Mouse (Mus musculus): ENCODE measurements around the gene Rbm43. TPM values are rescaled to one million over a fixed set of nuclear protein-coding genes. Genes with fewer than 3 reads are reported as not detected.
A peak's percentile ranks its signal among the peaks of the same experiment; 100 is the strongest.

Gene Rbm43
- 10.4 and 10.7 TPM in 2 replicates for polyA plus RNA-seq (2016; fragmentation: Nextera tagmentation; extraction: Ambion mirVana)

- H3K27ac ChIP-seq: peak within 1 kb of the TSS; percentile 94
- DNase-seq (ENCODE audit: low spot score): peak; percentile 86
- H3K4me3 ChIP-seq: peak within 1 kb of the TSS; percentile 79
- 1% methylated on average over 48 of the region's 48 CpGs for WGBS
- H3K4me1 ChIP-seq: peaks cover 9% of the 10 kb centered on the region; the same call in 1 of the 2 replicates
- H3K36me3 ChIP-seq: peaks cover 9% of the 10 kb centered on the region; the same call in 1 of the 2 replicates
- H3K27me3 ChIP-seq (ENCODE audit: insufficient read depth, poor library complexity, severe bottlenecking): peaks cover 6% of the 10 kb centered on the region; the same call in 1 of the 2 replicates
- no peaks in the 10 kb centered on the region for H3K9me3 ChIP-seq
These were observed at the start of gene Rbm43 for GRCm38 (mm10) chr2:51934574-51935334. TSS of gene Rbm43 (minus strand) at chr2:51935163.

DNA sequence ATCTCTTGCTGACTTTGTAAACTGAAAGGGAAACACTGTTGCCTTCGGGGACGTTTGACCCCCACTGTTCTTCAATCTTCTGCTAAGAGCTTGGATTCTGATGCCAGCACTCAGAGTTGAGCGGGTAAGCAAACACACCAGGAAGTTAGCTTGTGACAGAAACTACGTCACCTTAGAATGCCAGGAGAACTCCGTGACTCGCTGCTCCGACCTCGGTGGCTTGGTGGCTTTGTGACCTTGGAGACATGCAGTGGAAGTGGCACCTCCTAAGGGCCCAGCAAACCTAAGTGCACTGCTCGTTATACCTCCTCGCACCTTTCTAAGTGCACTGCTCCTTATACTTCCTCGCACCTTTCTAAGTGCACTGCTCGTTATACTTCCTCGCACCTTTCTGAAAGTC lies 47.3 kb upstream of the Rbm43 start:
- Histone ChIP-seq H3K27me3 (ENCODE audit: insufficient read depth, poor library complexity, severe bottlenecking) (no peaks in the 10 kb centered on the region), H3K36me3 (no peaks in the 10 kb centered on the region), H3K9me3 (no peaks in the 10 kb centered on the region), H3K4me1 (peaks cover 6% of the 10 kb centered on the region; the same call in 1 of the 2 replicates), H3K27ac (peak overlapping the region; percentile 49), H3K4me3 (no peak overlapping the region)
- 49% methylated on average over 13 of the region's 13 CpGs for WGBS
- no peak for DNase-seq (ENCODE audit: low spot score)

DNA sequence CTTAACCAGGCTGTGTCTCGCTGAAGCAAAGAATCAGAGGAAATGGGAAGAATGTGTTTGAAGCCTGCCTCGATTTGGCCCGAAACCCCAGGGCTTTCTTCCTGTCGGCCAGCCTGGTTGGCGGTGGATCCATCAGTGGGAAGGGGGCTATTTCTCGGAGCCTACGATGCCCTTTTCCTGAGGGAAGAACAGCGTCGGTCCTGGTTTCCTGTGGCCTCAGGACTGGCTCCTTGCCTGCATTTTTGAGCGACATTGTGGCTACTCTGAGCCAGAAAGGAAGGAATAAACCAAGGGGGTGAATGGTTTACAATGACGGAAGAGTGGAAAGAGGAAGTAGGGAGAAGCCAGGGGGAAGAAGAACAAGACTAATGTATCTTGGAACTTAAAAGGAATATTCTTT lies 46.7 kb upstream of the Rbm43 start:
- no peaks in the 10 kb centered on the region for H3K36me3 ChIP-seq
- DNase-seq (ENCODE audit: low spot score): no peak
- H3K27me3 ChIP-seq (ENCODE audit: insufficient read depth, poor library complexity, severe bottlenecking): no peaks in the 10 kb centered on the region
- peaks cover 6% of the 10 kb centered on the region; the same call in 1 of the 2 replicates for H3K4me1 ChIP-seq
- no peak overlapping the region for H3K4me3 ChIP-seq
- peak overlapping the region; percentile 49; the same call in 1 of the 2 replicates for H3K27ac ChIP-seq
- 48% methylated on average over 11 of the region's 11 CpGs for WGBS
- H3K9me3 ChIP-seq: no peaks in the 10 kb centered on the region

DNA sequence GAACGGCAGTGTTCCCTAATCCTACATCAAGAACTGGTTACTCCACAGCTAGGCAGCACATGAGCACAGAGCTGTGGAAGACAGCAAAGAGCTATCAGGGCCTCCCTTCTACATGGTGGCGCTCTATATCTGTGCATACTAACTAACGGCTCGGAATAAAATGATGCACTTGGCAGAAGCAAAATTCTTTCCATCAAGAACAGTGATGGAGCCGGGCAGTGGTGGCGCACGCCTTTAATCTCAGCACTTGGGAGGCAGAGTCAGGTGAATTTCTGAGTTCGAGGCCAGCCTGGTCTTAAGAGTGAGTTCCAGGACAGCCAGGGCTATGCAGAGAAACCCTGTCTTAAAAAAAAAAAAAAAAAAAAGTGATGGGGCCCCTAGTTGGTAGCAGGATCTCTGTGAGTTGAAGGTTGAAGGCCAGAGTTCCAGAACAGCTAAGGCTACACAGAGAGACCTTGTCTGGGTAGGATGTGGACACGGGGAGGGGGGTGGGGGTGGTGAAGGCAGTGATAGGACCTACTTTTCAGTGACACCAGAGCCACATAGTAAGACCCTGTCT lies 38.5 kb upstream of the Rbm43 start, which contains the start of gene Nmi:
Gene Nmi (minus strand): TSS at position 85 of the 559 bp plus-strand sequence.
- peak within 1 kb of the TSS; percentile 64 for H3K4me3 ChIP-seq
- H3K27ac ChIP-seq: peak within 1 kb of the TSS; percentile 92
- H3K4me1 ChIP-seq: no peaks in the 10 kb centered on the region
- H3K9me3 ChIP-seq: no peaks in the 10 kb centered on the region
- DNase-seq (ENCODE audit: low spot score): no peak
- 74% methylated on average over 9 of the region's 9 CpGs for WGBS
- no peaks in the 10 kb centered on the region for H3K36me3 ChIP-seq
- H3K27me3 ChIP-seq (ENCODE audit: insufficient read depth, poor library complexity, severe bottlenecking): no peaks in the 10 kb centered on the region

DNA sequence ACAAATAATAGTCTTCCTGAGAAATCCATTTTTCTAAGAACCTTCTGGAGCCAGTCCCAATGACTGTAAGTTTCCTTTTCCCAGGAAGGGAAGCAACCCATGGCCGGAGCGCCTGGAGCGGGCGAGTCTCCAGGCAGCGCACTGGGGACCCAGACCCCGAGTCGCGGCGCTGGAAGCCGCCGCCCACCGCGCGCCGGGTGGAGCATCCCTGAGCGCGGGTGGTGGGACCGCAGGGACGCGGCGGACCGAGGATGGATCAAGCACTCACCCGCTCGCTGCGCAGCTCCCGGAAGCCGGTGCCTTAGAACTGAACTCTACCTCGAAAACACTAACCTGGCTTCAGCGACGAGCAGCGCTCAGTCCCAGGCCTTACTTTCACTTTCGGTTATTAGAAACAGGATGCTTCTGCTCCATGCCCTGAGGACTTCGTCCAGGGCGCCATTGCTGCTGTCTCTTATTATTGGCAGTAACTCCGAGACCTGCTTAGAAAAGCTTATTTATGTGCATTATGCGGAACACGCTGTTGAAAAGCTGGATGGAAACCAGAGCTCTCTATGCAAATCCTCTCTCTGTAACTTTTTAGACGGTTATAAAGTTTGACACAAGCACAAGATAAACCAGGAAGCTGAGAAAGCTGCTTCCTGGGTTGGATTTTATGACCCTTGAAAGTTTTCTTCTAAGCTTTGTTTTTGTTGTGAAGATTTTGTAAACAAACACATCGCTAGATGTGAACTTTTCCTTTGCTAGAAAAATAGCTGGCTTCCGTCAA lies 37.9 kb upstream of the Rbm43 start:
- no peaks in the 10 kb centered on the region for H3K27me3 ChIP-seq (ENCODE audit: insufficient read depth, poor library complexity, severe bottlenecking)
- peak overlapping the region; percentile 64 for H3K4me3 ChIP-seq
- DNase-seq (ENCODE audit: low spot score): peak; percentile 85
- WGBS: 3% methylated on average over 40 of the region's 40 CpGs
- peak overlapping the region; percentile 92 for H3K27ac ChIP-seq
- no peaks in the 10 kb centered on the region for H3K4me1 ChIP-seq
- no peaks in the 10 kb centered on the region for H3K9me3 ChIP-seq
- H3K36me3 ChIP-seq: no peaks in the 10 kb centered on the region

DNA sequence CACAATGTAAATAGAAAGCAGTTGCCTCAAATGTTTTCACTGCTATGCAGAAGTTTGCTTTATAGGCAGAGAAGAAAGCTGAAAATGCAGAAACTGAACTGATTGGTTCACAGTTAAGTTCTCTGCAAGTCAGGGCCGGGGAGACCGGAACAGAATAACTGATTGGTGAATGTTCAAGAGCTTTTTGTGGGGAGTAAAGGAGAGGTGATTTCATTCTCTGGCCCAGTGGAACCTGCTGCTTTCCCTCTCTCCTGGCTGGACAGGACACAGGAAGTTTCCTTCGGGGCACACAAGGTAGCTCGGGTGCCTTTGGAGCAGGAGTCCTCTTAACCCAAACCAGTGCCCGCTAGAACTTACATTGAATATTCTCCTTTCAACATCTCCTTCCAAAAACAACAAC lies 37.2 kb upstream of the Rbm43 start:
- WGBS: 59% methylated on average over 5 of the region's 5 CpGs
- no peaks in the 10 kb centered on the region for H3K27me3 ChIP-seq (ENCODE audit: insufficient read depth, poor library complexity, severe bottlenecking)
- H3K4me3 ChIP-seq: peak overlapping the region; percentile 64
- DNase-seq (ENCODE audit: low spot score): no peak
- no peaks in the 10 kb centered on the region for H3K9me3 ChIP-seq
- H3K27ac ChIP-seq: 0 out of 2 replicates have a peak overlapping the region, but pooled peaks have one; percentile 92
- no peaks in the 10 kb centered on the region for H3K36me3 ChIP-seq
- no peaks in the 10 kb centered on the region for H3K4me1 ChIP-seq

GRCm38 (mm10) chr2:51970897-51971296 lies 35.9 kb upstream of the Rbm43 start:
- no peaks in the 10 kb centered on the region for H3K4me1 ChIP-seq
- no peak overlapping the region for H3K4me3 ChIP-seq
- no peaks in the 10 kb centered on the region for H3K27me3 ChIP-seq (ENCODE audit: insufficient read depth, poor library complexity, severe bottlenecking)
- no peaks in the 10 kb centered on the region for H3K9me3 ChIP-seq
- DNase-seq (ENCODE audit: low spot score): no peak
- no peak overlapping the region for H3K27ac ChIP-seq
- H3K36me3 ChIP-seq: no peaks in the 10 kb centered on the region
- 93% methylated on average over 4 of the region's 4 CpGs for WGBS

GRCm38 (mm10) chr2:51967288-51967687 lies 32.3 kb upstream of the Rbm43 start:
- Histone ChIP-seq H3K27ac (no peak overlapping the region), H3K27me3 (ENCODE audit: insufficient read depth, poor library complexity, severe bottlenecking) (no peaks in the 10 kb centered on the region), H3K4me1 (no peaks in the 10 kb centered on the region), H3K9me3 (no peaks in the 10 kb centered on the region), H3K4me3 (no peak overlapping the region), H3K36me3 (no peaks in the 10 kb centered on the region)
- no peak for DNase-seq (ENCODE audit: low spot score)
- WGBS: 74% methylated on average over 3 of the region's 3 CpGs

GRCm38 (mm10) chr2:51953648-51954204 lies 18.8 kb upstream of the Rbm43 start:
- Histone ChIP-seq H3K27me3 (ENCODE audit: insufficient read depth, poor library complexity, severe bottlenecking) (no peaks in the 10 kb centered on the region), H3K9me3 (no peaks in the 10 kb centered on the region), H3K36me3 (no peaks in the 10 kb centered on the region), H3K27ac (no peak overlapping the region), H3K4me1 (no peaks in the 10 kb centered on the region), H3K4me3 (no peak overlapping the region)
- WGBS: 82% methylated on average over 7 of the region's 7 CpGs
- DNase-seq (ENCODE audit: low spot score): no peak

DNA sequence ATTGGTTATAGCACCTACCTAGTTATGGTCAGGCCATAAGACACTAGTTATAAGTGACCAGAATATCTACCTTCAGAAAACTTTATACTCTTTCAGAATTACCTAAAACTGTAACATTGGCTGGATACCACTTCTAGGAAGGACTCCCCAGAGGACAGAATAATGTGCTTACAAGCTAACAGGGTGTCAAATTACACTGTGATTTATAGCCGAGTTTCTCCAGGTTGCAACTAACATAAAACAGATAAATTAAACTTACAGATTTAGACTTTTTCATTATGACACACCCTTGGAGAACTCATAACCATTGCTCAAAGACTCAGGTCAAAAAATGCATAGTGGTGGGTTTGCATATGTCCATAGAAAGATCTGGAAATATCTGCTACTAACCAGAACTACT lies 15.9 kb upstream of the Rbm43 start:
- 31% methylated on average over 1 of the region's 1 CpGs for WGBS
- no peak for DNase-seq (ENCODE audit: low spot score)
- no peaks in the 10 kb centered on the region for H3K27me3 ChIP-seq (ENCODE audit: insufficient read depth, poor library complexity, severe bottlenecking)
- no peaks in the 10 kb centered on the region for H3K9me3 ChIP-seq
- no peak overlapping the region for H3K27ac ChIP-seq
- H3K4me1 ChIP-seq: no peaks in the 10 kb centered on the region
- no peaks in the 10 kb centered on the region for H3K36me3 ChIP-seq
- no peak overlapping the region for H3K4me3 ChIP-seq

- Histone ChIP-seq H3K36me3 (no peaks in the 10 kb centered on the region), H3K9me3 (no peaks in the 10 kb centered on the region), H3K4me3 (no peak overlapping the region), H3K27ac (no peak overlapping the region), H3K27me3 (ENCODE audit: insufficient read depth, poor library complexity, severe bottlenecking) (no peaks in the 10 kb centered on the region), H3K4me1 (no peaks in the 10 kb centered on the region)
- no peak for DNase-seq (ENCODE audit: low spot score)
- WGBS: 75% methylated on average over 6 of the region's 6 CpGs
These were observed 13.3 kb upstream of the Rbm43 start for GRCm38 (mm10) chr2:51948105-51948830.

DNA sequence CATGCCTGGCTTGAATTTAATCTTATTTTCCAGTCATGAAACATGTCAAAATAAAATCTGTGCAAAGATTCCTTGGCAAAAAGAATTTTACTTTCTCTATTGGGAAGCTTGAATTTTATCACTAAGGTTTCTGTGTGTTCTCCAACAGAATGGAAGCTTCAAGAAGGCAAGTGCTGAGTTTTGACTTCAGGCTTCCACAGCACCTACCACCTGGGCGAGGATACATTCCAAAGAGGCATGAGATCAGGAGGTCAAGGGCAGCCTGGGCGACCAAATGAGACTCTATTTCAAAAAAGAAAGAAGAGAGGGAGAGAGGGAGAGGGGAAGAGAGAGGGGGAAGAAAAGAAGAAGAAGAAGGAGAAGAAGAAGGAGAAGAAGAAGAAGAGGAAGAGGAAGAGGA lies 10.8 kb upstream of the Rbm43 start:
- no peaks in the 10 kb centered on the region for H3K36me3 ChIP-seq
- no peak overlapping the region for H3K4me3 ChIP-seq
- 51% methylated on average over 2 of the region's 2 CpGs for WGBS
- DNase-seq (ENCODE audit: low spot score): no peak
- no peaks in the 10 kb centered on the region for H3K27me3 ChIP-seq (ENCODE audit: insufficient read depth, poor library complexity, severe bottlenecking)
- no peaks in the 10 kb centered on the region for H3K4me1 ChIP-seq
- no peak overlapping the region for H3K27ac ChIP-seq
- H3K9me3 ChIP-seq: no peaks in the 10 kb centered on the region
